Mouse (Mus musculus): Measurements from ENCODE around the gene Ripor1. TPM values are rescaled to one million over a fixed set of nuclear protein-coding genes. Genes with fewer than 3 reads are reported as not detected.

The Ripor1 gene
- total RNA-seq, 2 experiments from 2014 or later, result 6.6 to 53.0 TPM

- ATAC-seq (replicated peaks; ENCODE audit: poor library complexity), result no peak
Observed at GRCm38 (mm10) chr8:105624401-105624800, 19.3 kb downstream of the Ripor1 start.

DNA sequence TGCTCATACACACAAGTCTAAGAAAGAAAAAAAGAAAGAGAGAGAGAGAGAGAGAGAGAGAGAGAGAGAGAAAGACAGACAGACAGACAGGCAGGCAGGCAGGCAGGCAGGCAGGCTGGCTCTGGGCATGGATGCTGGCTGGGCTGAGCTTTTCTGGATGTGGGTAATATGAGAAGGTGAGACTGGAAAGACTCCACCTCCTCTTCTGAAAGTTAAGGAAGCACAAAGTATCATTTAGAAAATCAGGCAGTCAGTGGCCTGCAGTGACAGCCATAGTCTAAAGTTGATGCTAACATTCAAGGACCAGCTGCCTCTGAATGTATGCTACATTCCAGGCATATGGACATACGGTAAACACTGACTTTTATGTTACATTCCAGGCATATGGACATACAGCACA lies 19.8 kb downstream of the Ripor1 start:
- no peak for ATAC-seq (replicated peaks; ENCODE audit: poor library complexity)

- no peak for ATAC-seq (replicated peaks; ENCODE audit: poor library complexity)
Observed at GRCm38 (mm10) chr8:105626086-105626485, 21.0 kb downstream of the Ripor1 start.

DNA sequence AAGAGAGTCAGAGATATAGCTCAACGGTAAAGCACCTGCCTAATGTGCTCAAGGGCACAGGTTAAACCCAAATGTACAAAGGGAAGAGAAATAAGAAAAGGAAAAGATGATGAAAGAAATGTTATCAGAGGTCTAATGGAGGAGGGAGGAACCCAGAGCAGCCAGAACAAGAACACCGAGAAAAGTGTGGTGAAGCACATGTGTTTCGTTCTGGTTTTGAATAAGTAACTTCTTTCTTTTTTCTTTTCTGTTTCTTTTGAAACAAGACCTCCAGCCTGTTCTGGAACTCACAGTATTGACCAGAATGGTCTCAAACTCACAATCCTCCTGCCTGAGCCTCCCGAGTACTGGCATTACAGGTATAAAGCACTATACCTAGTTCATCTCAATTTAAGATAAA lies 24.3 kb downstream of the Ripor1 start:
- ATAC-seq (replicated peaks; ENCODE audit: poor library complexity), result no peak

DNA sequence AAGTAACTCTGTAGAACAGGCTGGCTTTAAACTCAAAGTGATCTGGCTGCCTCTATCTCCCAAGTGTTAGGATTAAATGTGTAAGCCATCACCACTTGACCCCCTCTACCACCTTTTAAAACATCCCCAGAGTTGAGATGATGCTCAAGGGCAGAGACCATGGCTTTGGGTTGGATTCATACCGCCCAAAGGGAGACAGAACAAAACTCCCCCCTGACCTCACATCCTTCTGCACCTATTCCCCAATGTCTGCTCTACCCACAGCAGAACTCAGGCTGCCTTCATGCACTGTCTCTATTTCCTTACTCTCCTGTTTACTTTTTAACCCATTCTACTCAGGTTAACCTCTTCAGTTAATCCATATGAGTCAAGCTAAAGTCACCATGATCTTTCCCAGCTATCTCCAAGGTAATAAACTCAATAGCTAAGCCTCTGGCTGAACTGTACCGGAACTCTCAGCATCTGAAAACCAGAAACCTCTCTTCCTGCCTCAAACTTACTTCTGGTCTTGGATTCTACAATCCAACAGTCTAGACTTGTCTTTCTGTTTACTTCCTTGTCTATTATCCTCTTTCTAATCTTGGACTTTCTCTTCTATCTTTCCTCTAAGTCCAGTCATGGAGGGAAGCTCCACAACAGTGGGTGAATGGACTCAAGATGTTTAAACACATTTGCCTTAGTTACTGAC lies 29.9 kb downstream of the Ripor1 start:
- ATAC-seq (replicated peaks; ENCODE audit: poor library complexity), result no peak

DNA sequence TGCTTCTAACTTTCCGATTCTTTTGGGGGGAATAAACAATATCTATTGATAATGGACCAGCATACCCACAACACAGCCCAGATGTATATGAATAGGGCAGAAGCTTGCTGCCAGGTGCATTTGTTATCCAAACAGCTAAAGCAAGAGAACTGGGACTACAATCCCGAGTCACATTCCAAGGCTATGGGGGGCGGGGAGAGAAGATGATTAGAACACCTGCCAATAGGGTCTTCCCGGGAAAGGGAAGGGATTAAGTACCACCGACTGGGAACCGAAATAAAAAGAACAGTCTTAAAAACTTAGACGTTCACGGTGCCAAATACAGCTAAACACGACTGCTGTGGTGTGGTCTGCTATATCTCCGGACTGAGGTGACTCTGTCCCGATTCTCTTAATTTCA lies 30.4 kb downstream of the Ripor1 start:
- no peak for ATAC-seq (replicated peaks; ENCODE audit: poor library complexity)

DNA sequence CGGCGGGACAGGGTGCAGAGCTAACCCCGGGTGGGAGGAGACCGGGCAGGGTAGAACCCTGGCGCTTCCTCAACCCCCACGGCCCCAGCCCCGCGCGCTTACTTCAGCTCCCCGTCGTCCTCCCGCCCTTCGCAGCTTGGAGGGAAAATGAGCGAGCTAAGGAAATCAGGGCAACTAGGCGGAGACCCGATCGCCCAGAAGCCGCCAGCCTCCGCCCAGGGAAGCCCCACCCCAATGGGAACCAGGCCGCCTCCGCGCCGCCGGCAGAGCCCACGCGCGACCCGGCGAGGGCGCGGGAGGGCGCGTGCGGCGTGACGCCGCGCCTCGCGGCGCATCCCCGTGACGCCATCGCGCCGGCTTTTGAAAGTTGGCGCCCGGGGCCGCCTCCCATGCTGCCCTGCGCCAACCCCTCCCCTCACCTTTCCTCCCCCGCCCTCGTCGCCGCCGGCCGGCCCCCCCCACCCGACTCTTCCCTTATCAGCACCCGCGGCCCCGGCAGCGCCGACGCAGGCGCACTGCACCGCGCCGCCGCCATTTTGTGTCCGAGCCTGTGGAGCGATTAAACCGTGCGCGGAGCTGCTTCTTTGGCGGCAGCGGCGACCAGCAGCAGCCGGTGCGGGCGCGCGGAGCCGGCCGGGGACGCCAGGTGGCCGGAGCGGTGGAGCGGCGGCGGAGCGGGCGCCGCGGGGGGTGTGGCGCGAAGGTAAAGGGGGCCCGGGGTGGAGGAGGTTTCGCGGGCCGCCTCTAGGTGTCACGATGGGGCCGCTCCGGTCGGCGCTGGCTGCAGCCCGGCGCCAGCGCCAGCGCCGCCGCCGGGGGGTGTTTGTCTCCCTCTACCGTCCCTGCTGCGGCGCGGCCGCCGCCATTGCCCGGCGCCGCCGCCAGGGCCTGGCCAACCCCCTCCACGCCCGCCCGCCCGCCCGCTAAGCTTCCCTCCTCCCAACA lies 31.2 kb downstream of the Ripor1 start, which contains the start of gene Ctcf:
Gene Ctcf, plus strand, starts transcription at position 551 of the 945 bp plus-strand sequence.
- ATAC-seq (replicated peaks; ENCODE audit: poor library complexity), result peak; percentile 64

- peak; percentile 10 for ATAC-seq (replicated peaks; ENCODE audit: poor library complexity)
Observed at GRCm38 (mm10) chr8:105636963-105637510, 32.0 kb downstream of the Ripor1 start, which contains the start of gene Agrp. Gene Agrp, minus strand, starts transcription at chr8:105637393.

DNA sequence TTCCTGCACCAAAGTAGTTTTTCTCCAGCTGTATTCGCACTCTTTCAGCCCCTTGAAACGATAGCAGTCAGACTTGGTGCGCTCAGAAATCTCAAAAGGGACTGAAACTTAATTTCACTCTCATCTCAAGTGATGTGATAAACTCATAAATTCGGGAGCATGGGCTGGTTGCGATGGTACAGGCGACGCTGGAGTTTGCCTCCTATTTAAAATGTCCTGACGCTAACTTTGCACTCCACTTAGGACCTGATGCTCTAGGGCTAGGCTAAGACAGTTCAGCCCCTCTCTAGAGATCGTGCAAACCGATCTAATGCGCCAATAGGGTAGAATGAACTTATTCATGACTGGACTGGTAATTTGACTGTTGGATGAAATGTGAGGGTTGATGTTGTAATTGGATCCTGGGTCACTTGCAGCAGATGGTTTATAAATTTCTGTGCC lies 32.6 kb downstream of the Ripor1 start:
- ATAC-seq (replicated peaks; ENCODE audit: poor library complexity), result peak; percentile 21; the same call in 1 of the 2 replicates

GRCm38 (mm10) chr8:105638510-105638909 lies 33.5 kb downstream of the Ripor1 start:
- no peak for ATAC-seq (replicated peaks; ENCODE audit: poor library complexity)

- no peak for ATAC-seq (replicated peaks; ENCODE audit: poor library complexity)
Observed at GRCm38 (mm10) chr8:105639835-105640234, 34.8 kb downstream of the Ripor1 start.

DNA sequence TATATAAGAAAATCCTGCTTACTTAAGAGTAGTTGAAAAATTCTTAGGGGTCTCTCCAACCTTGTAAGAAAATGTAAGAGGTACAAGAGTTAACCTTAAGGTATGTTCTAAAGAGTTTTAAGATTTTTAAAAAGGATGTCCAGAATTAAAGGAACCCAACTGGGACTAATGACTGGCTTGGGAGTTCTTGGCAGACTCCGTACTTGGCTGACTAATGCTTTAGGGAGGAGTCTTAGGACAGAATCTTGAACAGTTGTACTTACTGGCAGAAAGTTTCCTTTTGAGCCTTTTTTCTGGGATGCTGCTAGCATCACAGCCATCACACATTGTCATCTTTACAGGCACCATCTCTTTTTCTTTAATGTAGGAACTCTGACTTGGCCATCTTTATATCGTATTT lies 35.5 kb downstream of the Ripor1 start:
- ATAC-seq (replicated peaks; ENCODE audit: poor library complexity), result no peak

DNA sequence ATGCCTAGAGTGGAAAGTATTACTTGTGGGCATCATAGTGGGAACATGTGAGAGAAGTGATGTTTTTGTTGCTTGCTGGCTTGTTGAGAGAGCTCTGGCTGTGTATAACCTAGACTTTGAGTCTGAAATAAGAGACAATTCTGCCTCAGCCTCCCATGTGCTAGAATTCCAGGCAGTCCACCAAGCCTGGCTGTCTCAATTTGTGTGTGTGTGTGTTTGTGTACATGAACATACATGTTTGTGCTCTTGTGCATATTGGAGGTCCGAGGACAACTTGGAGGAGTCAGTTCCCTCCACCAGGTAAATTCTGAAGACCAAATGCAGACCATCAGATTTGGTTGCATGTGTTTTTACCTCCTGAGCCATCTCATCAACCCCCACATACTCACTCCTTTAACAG lies 40.1 kb downstream of the Ripor1 start:
- no peak for ATAC-seq (replicated peaks; ENCODE audit: poor library complexity)

GRCm38 (mm10) chr8:105648929-105649328 lies 43.9 kb downstream of the Ripor1 start:
- no peak for ATAC-seq (replicated peaks; ENCODE audit: poor library complexity)

DNA sequence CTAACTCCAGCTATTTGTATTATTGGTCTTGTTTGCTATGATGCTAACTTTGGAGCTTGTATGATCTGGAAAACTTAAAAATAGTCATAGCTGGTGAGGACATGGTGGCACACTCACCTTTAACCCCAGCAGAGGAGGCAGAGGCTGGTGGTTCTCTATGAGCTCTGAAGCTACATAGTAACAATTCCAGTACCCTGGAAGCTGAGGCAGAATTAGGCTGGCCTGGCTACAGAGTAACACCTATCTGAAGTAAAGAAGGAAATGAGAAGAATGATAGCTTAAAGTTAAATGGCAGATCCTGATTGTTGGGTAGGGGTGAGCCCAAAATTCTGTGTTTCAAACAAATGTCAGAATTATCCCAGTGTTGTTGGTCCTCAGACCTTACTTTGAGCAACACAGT lies 52.6 kb downstream of the Ripor1 start:
- ATAC-seq (replicated peaks; ENCODE audit: poor library complexity), result no peak

DNA sequence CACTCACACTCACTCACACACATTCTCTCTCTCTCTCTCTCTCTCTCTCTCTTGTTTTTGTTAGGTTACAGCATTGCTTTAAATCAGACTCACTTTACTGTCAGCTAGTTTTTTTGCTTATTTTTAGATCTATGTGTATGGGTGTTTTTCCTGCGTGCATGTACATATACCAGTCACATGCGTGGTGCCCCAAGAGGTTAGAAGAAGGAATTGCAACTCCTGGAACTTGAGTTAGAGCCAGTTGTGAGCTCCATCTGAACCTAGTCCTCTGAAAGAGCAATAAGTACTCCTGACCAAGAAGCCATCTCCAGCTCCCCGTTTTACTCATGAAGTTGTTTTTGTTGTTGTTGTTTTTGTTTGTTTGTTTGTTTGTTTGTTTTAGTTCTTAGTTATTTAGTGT lies 56.1 kb downstream of the Ripor1 start:
- ATAC-seq (replicated peaks; ENCODE audit: poor library complexity), result peak; percentile 92

Other genes starting within 250 kb of the Ripor1 start
- not detected in 2 replicates for gene Plekhg4, start 232.0 kb upstream of the Ripor1 start, total RNA-seq (2015)
- not detected in 2 replicates for gene Plekhg4, start 232.0 kb upstream of the Ripor1 start, total RNA-seq (2017)
- not detected in 2 replicates for gene Kctd19, start 191.8 kb upstream of the Ripor1 start, total RNA-seq (2015)
- 0.12 TPM in 1 of 2 replicates, not detected in the other for gene Kctd19, start 191.8 kb upstream of the Ripor1 start, total RNA-seq (2017)
- gene Lrrc36, start 191.7 kb upstream of the Ripor1 start, total RNA-seq (2015), result 0.30 TPM in 1 of 2 replicates, not detected in the other
- gene Lrrc36, start 191.7 kb upstream of the Ripor1 start, total RNA-seq (2017), result 0.91 and 1.2 TPM in 2 replicates
- gene Tppp3, start 133.7 kb upstream of the Ripor1 start, total RNA-seq (2015), result 0.27 TPM in 1 of 2 replicates, not detected in the other
- gene Tppp3, start 133.7 kb upstream of the Ripor1 start, total RNA-seq (2017), result 0.57 and 2.4 TPM in 2 replicates
- 4.8 and 5.7 TPM in 2 replicates for gene Zdhhc1, start 108.4 kb upstream of the Ripor1 start, total RNA-seq (2015)
- gene Zdhhc1, start 108.4 kb upstream of the Ripor1 start, total RNA-seq (2017), result 2.7 and 5.0 TPM in 2 replicates
- gene Hsd11b2, start 86.5 kb upstream of the Ripor1 start, total RNA-seq (2015), result 0.10 and 0.12 TPM in 2 replicates
- gene Hsd11b2, start 86.5 kb upstream of the Ripor1 start, total RNA-seq (2017), result not detected in 2 replicates
- 137 and 142 TPM in 2 replicates for gene Atp6v0d1, start 39.2 kb upstream of the Ripor1 start, total RNA-seq (2015)
- gene Atp6v0d1, start 39.2 kb upstream of the Ripor1 start, total RNA-seq (2017), result 50.5 and 56.6 TPM in 2 replicates
- gene Ctcf, start 31.3 kb downstream of the Ripor1 start, total RNA-seq (2015), result 95.7 and 103 TPM in 2 replicates
- gene Ctcf, start 31.3 kb downstream of the Ripor1 start, total RNA-seq (2017), result 88.1 and 104 TPM in 2 replicates
- not detected in 2 replicates for gene Agrp, start 32.1 kb downstream of the Ripor1 start, total RNA-seq (2015)
- gene Agrp, start 32.1 kb downstream of the Ripor1 start, total RNA-seq (2017), result not detected in 2 replicates
- gene Carmil2, start 81.0 kb downstream of the Ripor1 start, total RNA-seq (2015), result 2.2 and 3.4 TPM in 2 replicates
- gene Carmil2, start 81.0 kb downstream of the Ripor1 start, total RNA-seq (2017), result 2.0 and 2.2 TPM in 2 replicates
- 40.1 and 56.7 TPM in 2 replicates for gene Acd, start 95.8 kb downstream of the Ripor1 start, total RNA-seq (2015)
- gene Acd, start 95.8 kb downstream of the Ripor1 start, total RNA-seq (2017), result 21.4 and 28.1 TPM in 2 replicates
- gene Pard6a, start 95.9 kb downstream of the Ripor1 start, total RNA-seq (2015), result 5.8 and 7.1 TPM in 2 replicates
- gene Pard6a, start 95.9 kb downstream of the Ripor1 start, total RNA-seq (2017), result 16.2 and 23.9 TPM in 2 replicates
- gene 4933405L10Rik, start 102.4 kb downstream of the Ripor1 start, total RNA-seq (2015), result not detected in 2 replicates
- gene 4933405L10Rik, start 102.4 kb downstream of the Ripor1 start, total RNA-seq (2017), result not detected in 2 replicates
- 12.7 and 13.0 TPM in 2 replicates for gene Enkd1, start 103.0 kb downstream of the Ripor1 start, total RNA-seq (2015)
- gene Enkd1, start 103.0 kb downstream of the Ripor1 start, total RNA-seq (2017), result 10.4 and 13.9 TPM in 2 replicates
- 0.74 and 1.0 TPM in 2 replicates for gene Gfod2, start 153.4 kb downstream of the Ripor1 start, total RNA-seq (2015)
- gene Gfod2, start 153.4 kb downstream of the Ripor1 start, total RNA-seq (2017), result 1.4 and 4.2 TPM in 2 replicates
- gene Ranbp10, start 222.1 kb downstream of the Ripor1 start, total RNA-seq (2015), result 12.6 and 13.2 TPM in 2 replicates
- 7.7 and 9.2 TPM in 2 replicates for gene Ranbp10, start 222.1 kb downstream of the Ripor1 start, total RNA-seq (2017)
- gene Tsnaxip1, start 222.5 kb downstream of the Ripor1 start, total RNA-seq (2015), result not detected in 2 replicates
- gene Tsnaxip1, start 222.5 kb downstream of the Ripor1 start, total RNA-seq (2017), result not detected in 2 replicates
- 18.3 and 21.2 TPM in 2 replicates for gene Cenpt, start 248.0 kb downstream of the Ripor1 start, total RNA-seq (2015)
- gene Cenpt, start 248.0 kb downstream of the Ripor1 start, total RNA-seq (2017), result 14.4 and 20.1 TPM in 2 replicates
- gene Thap11, start 249.9 kb downstream of the Ripor1 start, total RNA-seq (2015), result 30.9 and 32.4 TPM in 2 replicates
- gene Thap11, start 249.9 kb downstream of the Ripor1 start, total RNA-seq (2017), result 25.1 and 28.5 TPM in 2 replicates

Measured in megakaryocyte progenitor cell, adult 5-6 weeks (primary cell).